Mouse (Mus musculus) stomach, embryonic 16.5 days (tissue): ENCODE measurements around the gene Cwc25. TPM values are rescaled to one million over a fixed set of nuclear protein-coding genes. Genes with fewer than 3 reads are reported as not detected.

Experiments
- ATAC-seq: fragments of 200-750 bp; cut with Nextera tagmentation; 2 replicates; pipeline ENCODE4 v1.8.0; 2017; ENCODE audit warnings: moderate number of reproducible peaks, moderate TSS enrichment; ENCODE audit not compliant: insufficient read depth, low FRiP score
- H3K27ac ChIP-seq: fragments of 300-500 bp; sonication (generic); 2 replicates; pipeline ENCODE4 v1.5.1; 2014; ENCODE audit warnings: low read length
- H3K27me3 ChIP-seq: fragments of 300-500 bp; sonication (generic); 2 replicates; pipeline ENCODE4 v1.6.1; 2014; ENCODE audit warnings: low read length, control low read depth, mixed read lengths; ENCODE audit not compliant: control insufficient read depth, insufficient read depth
- H3K36me3 ChIP-seq: fragments of 300-500 bp; sonication (generic); 2 replicates; pipeline ENCODE4 v1.6.1; 2014; ENCODE audit warnings: low read length; ENCODE audit not compliant: control insufficient read depth, insufficient read depth
- H3K4me1 ChIP-seq: fragments of 300-500 bp; sonication (generic); 2 replicates; pipeline ENCODE4 v1.6.1; 2014; ENCODE audit warnings: low read length, control low read depth, mixed read lengths; ENCODE audit not compliant: control insufficient read depth, insufficient read depth
- H3K4me2 ChIP-seq: fragments of 300-500 bp; sonication (generic); 2 replicates; pipeline ENCODE4 v1.6.1; 2014; ENCODE audit warnings: low read depth, low read length, mixed read lengths
- H3K4me3 ChIP-seq: fragments of 300-500 bp; sonication (generic); replicated peaks from 2 replicates; pipeline ENCODE4 v1.5.1; 2014; ENCODE audit warnings: mild to moderate bottlenecking, low read length
- H3K9ac ChIP-seq: fragments of 300-500 bp; sonication (generic); 2 replicates; pipeline ENCODE4 v1.6.1; 2014; ENCODE audit warnings: low read length
- H3K9me3 ChIP-seq: fragments of 300-500 bp; sonication (generic); replicated peaks from 2 replicates; pipeline ENCODE4 v1.6.1; 2016; ENCODE audit warnings: low read length, control low read depth; ENCODE audit not compliant: control insufficient read depth
- WGBS: fragments of 180-500 bp; shearing (Covaris S2); extraction: QIAGEN DNeasy Blood & Tissue Kit; methylation state at CpG from one replicate; pipeline ENCODE4 v1.1.7; 2014; 5-methylcytosine and 5-hydroxymethylcytosine counted together
- polyA plus RNA-seq: library from polyadenylated mRNA; unstranded; fragments of >200 nt; fragmentation: Nextera tagmentation; extraction: Ambion mirVana; gene quantifications from 2 replicates; pipeline ENCODE4 v1.2.1, GENCODE M21; 2015

Cwc25 gene
- polyA plus RNA-seq, 1 experiment from 2014 or later, result 16.3 TPM

DNA sequence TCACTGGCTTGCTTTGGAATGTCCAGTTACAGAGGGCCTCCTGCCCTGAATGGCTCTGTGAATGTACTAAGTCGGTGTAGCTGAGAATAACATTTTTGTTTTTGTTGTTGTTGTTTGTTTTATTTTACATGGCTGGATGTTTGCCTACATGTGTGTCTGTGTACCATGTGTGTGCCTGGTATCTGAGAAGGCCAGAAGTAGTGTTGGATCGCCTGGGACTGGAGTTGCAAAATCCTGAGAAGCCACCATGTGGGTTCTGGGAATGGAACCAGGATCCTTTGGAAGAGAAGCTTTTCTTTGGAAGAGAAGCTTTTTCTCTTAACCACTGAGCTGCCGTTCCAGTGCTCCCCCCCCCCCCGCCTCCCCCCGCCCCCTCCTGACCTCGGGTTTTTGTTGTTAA lies 36.1 kb upstream of the Cwc25 start:
- no peak for ATAC-seq
- no peaks in the 10 kb centered on the region for H3K36me3 ChIP-seq
- 0 out of 2 replicates have a peak overlapping the region, but pooled peaks have one; percentile 97 for H3K4me3 ChIP-seq
- peak overlapping the region; percentile 99 for H3K27ac ChIP-seq
- peaks cover 51% of the 10 kb centered on the region for H3K4me1 ChIP-seq
- no peaks in the 10 kb centered on the region for H3K9me3 ChIP-seq
- WGBS, result 27% methylated on average over 6 of the region's 6 CpGs
- H3K9ac ChIP-seq, result no peak overlapping the region
- H3K27me3 ChIP-seq, result no peaks in the 10 kb centered on the region
- peak overlapping the region; percentile 74 for H3K4me2 ChIP-seq

DNA sequence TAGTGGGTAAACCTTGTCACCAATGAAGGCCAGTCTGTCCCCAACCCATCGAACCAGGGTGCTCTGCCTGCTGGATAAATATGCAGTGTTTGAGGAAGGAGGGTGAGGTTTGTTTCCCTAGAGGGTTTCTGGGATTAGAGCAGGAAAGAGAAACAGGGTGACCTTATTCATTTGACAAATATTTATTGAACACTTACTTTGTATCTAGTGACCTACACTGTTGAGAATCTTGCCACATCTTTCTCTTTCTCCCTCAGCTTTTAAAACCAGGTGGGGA lies 35.8 kb upstream of the Cwc25 start:
- Histone ChIP-seq H3K36me3 (no peaks in the 10 kb centered on the region), H3K27ac (peak overlapping the region; percentile 99), H3K27me3 (no peaks in the 10 kb centered on the region), H3K4me1 (peaks cover 49% of the 10 kb centered on the region), H3K9me3 (no peaks in the 10 kb centered on the region), H3K9ac (no peak overlapping the region), H3K4me2 (peak overlapping the region; percentile 74), H3K4me3 (peak overlapping the region; percentile 97)
- ATAC-seq, result no peak
- 7% methylated on average over 1 of the region's 1 CpGs for WGBS

- peaks cover 48% of the 10 kb centered on the region for H3K4me1 ChIP-seq
- WGBS, result 17% methylated on average over 8 of the region's 8 CpGs
- no peaks in the 10 kb centered on the region for H3K36me3 ChIP-seq
- peak overlapping the region; percentile 96 for H3K9ac ChIP-seq
- no peaks in the 10 kb centered on the region for H3K9me3 ChIP-seq
- peak overlapping the region; percentile 74 for H3K4me2 ChIP-seq
- H3K27me3 ChIP-seq, result no peaks in the 10 kb centered on the region
- H3K4me3 ChIP-seq, result peak overlapping the region; percentile 97
- H3K27ac ChIP-seq, result peak overlapping the region; percentile 99
- no peak for ATAC-seq
These were observed 35.2 kb upstream of the Cwc25 start for GRCm38 (mm10) chr11:97801409-97802193.

GRCm38 (mm10) chr11:97800691-97801408 lies 34.5 kb upstream of the Cwc25 start:
- H3K36me3 ChIP-seq, result no peaks in the 10 kb centered on the region
- H3K27me3 ChIP-seq, result no peaks in the 10 kb centered on the region
- WGBS, result under 1% methylated on average over 17 of the region's 17 CpGs
- peaks cover 41% of the 10 kb centered on the region for H3K4me1 ChIP-seq
- no peaks in the 10 kb centered on the region for H3K9me3 ChIP-seq
- H3K4me2 ChIP-seq, result peak overlapping the region; percentile 74
- H3K4me3 ChIP-seq, result peak overlapping the region; percentile 97
- peak overlapping the region; percentile 96 for H3K9ac ChIP-seq
- no peak for ATAC-seq
- peak overlapping the region; percentile 99 for H3K27ac ChIP-seq

DNA sequence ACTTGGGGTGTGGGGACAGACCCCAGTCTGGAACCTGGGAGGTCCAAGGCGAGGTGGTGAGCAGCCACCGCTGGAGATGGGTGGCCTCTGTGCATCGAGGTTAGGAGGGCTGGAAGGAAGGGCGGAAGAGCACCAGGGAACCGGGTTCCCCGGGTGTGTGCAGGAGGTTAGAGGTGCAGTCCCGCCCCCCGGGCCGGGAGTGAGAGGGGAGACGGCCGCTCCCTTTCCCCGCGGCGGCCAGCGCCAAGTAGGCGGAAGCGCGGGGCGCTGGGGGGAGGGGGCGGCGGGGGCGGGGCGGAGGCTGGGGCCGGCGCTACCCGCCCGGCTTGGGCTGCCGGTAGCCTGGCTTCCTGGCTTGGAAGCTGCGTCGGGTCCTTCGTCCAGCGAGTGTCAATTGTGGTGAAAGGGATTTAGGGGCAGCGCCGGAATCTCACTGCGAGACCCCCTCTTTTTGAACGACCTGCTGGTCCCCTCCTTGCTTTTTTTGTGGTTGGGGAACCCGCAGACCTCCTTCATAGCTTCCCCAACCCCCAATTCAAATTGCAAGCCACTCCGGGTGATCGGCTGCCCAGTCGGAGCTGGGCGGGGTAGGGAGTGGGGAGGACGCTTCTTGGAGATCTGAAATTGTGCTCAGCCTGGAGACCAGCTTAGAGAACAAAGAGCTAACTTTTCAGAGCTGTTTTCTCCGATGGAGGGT lies 33.8 kb upstream of the Cwc25 start:
- H3K4me3 ChIP-seq, result peak overlapping the region; percentile 97

DNA sequence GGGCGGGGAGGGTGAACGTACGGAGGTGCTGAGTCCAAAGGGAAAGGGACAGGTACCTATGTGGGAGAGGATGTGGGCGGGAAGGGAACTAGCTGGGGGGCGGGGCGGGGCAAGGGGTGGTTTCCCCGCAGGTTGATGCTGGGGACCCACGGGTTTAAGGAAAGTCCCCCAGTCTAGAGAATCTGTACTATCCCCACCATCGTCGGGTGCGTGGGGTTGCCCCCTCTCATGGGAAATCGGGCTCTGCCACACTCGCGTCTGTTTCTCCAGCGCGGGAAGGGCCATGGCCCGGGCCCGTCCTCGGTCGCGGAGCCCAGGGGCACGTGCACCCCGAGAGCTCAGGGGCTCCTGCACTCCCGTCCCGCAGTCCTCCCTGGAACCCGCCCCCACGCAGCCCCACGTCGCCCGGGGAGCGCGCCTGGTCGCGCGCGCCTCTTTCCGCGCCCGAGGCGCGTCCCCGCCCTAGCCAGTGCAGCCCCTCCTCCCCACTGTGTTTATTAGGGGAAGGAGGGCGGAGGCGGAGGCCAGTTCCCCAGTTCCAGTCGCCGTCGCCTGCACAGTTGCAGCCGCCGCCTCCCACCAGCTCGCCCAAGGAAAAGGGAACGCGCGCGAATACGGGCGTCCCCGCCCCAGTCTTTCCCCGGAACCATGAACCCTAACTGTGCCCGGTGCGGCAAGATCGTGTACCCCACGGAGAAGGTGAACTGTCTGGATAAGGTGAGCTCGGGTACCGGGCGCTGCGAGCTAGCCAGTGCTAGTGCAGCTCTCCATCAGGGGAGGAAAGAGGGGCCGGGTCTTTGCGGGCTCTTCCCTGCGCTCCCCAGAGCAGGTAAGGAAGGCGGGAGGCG lies 33.0 kb upstream of the Cwc25 start:
- peak; percentile 83 for ATAC-seq
- Histone ChIP-seq H3K4me1 (peaks cover 26% of the 10 kb centered on the region), H3K27ac (peak overlapping the region; percentile 99), H3K9me3 (no peaks in the 10 kb centered on the region), H3K4me3 (peak overlapping the region; percentile 97), H3K36me3 (no peaks in the 10 kb centered on the region), H3K9ac (peak overlapping the region; percentile 96), H3K27me3 (no peaks in the 10 kb centered on the region), H3K4me2 (peak overlapping the region; percentile 74)
- under 1% methylated on average over 71 of the region's 71 CpGs for WGBS

More for the DNA sequence above, 33.8 kb upstream of the Cwc25 start:
- Histone ChIP-seq H3K36me3 (no peaks in the 10 kb centered on the region), H3K27ac (peak overlapping the region; percentile 99), H3K9ac (peak overlapping the region; percentile 96), H3K4me2 (peak overlapping the region; percentile 74), H3K4me1 (peaks cover 34% of the 10 kb centered on the region), H3K27me3 (no peaks in the 10 kb centered on the region), H3K9me3 (no peaks in the 10 kb centered on the region)
- under 1% methylated on average over 31 of the region's 43 CpGs for WGBS
- peak; percentile 75 for ATAC-seq

- under 1% methylated on average over 11 of the region's 11 CpGs for WGBS
- no peaks in the 10 kb centered on the region for H3K9me3 ChIP-seq
- peak within 1 kb of the TSS; percentile 74 for H3K4me2 ChIP-seq
- ATAC-seq, result peak; percentile 35; the same call in 1 of the 2 replicates
- H3K27me3 ChIP-seq, result no peaks in the 10 kb centered on the region
- H3K4me1 ChIP-seq, result peaks cover 20% of the 10 kb centered on the region
- no peaks in the 10 kb centered on the region for H3K36me3 ChIP-seq
- H3K9ac ChIP-seq, result peak within 1 kb of the TSS; percentile 96
- H3K27ac ChIP-seq, result peak within 1 kb of the TSS; percentile 99
- H3K4me3 ChIP-seq, result peak within 1 kb of the TSS; percentile 97
These were observed 32.4 kb upstream of the Cwc25 start, which contains the start of gene Lasp1 for GRCm38 (mm10) chr11:97798782-97799145. TSS of gene Lasp1 (plus strand) at chr11:97799000.

DNA sequence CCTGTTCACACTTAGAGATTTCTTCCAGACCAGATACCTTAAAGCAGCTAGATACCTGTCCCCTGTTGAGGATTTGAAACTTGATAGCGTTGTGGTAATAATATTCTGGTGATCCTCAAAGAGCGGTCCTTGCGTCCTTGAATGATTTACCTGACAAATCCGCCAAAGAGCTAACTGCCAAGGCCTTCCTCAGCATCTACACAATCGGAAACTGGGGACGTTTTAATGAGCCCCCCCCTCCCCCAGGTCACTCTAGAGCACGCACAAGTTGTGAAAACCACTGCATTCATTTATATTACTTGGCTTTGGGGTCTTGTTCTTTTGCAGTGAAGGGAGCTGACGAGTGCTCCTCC lies 31.7 kb upstream of the Cwc25 start:
- Histone ChIP-seq H3K4me3 (peak overlapping the region; percentile 97; the same call in 1 of the 2 replicates), H3K9me3 (no peaks in the 10 kb centered on the region)
- WGBS, result 47% methylated on average over 8 of the region's 8 CpGs

More for the DNA sequence above, 31.7 kb upstream of the Cwc25 start:
- Histone ChIP-seq H3K4me2 (peak overlapping the region; percentile 74), H3K4me1 (peaks cover 18% of the 10 kb centered on the region), H3K9ac (0 out of 2 replicates have a peak overlapping the region, but pooled peaks have one; percentile 14), H3K27ac (0 out of 2 replicates have a peak overlapping the region, but pooled peaks have one; percentile 1), H3K27me3 (no peaks in the 10 kb centered on the region), H3K36me3 (no peaks in the 10 kb centered on the region)
- no peak for ATAC-seq
